Mouse (Mus musculus): Measurements from ENCODE around the gene Olfr1382.
"Not testable (repeated sequence)": the region's sequence is repeated elsewhere in the genome, so short reads cannot be mapped to it uniquely, and the experiment has no call there.

Olfr1382 gene
- long read RNA-seq, experiment 1, result 0 reads
- long read RNA-seq, experiment 2, result 0 reads

GRCm38 (mm10) chr11:49527947-49528346 lies at the start of gene Olfr1382:
Gene Olfr1382, plus strand, starts transcription at chr11:49528247.
- intact Hi-C loops (cut with DNase I), result no loop called here

GRCm38 (mm10) chr11:49485973-49486372 lies 42.1 kb upstream of the Olfr1382 start:
- intact Hi-C loops (cut with DNase I), result no loop called here

- intact Hi-C loops (cut with DNase I), result not testable (repeated sequence)
Measured at GRCm38 (mm10) chr11:49488770-49489169, 39.3 kb upstream of the Olfr1382 start, which contains the start of gene Olfr1385. Gene Olfr1385, plus strand, starts transcription at chr11:49489070.

GRCm38 (mm10) chr11:49518086-49518485 lies 10.0 kb upstream of the Olfr1382 start:
- intact Hi-C loops (cut with DNase I), result no loop called here

GRCm38 (mm10) chr11:49519348-49519747 lies 8.7 kb upstream of the Olfr1382 start, which contains the start of gene Olfr1383:
Gene Olfr1383, plus strand, starts transcription at chr11:49519648.
- intact Hi-C loops (cut with DNase I), result no loop called here

GRCm38 (mm10) chr11:49532761-49533160 lies 4.7 kb downstream of the Olfr1382 start:
- intact Hi-C loops (cut with DNase I), result no loop called here

- intact Hi-C loops (cut with DNase I), result not testable (repeated sequence)
Measured at GRCm38 (mm10) chr11:49536631-49537030, 8.6 kb downstream of the Olfr1382 start.

GRCm38 (mm10) chr11:49543149-49543548 lies 15.1 kb downstream of the Olfr1382 start, which contains the start of gene Olfr1381:
Gene Olfr1381, plus strand, starts transcription at chr11:49543449.
- intact Hi-C loops (cut with DNase I), result not testable (repeated sequence)

GRCm38 (mm10) chr11:49554033-49554432 lies 26.0 kb downstream of the Olfr1382 start:
- intact Hi-C loops (cut with DNase I), result loop anchor here (10.0 kb wide), 1 partner anchor 369 kb away; the partner anchor contains the start of gene Btnl9

GRCm38 (mm10) chr11:49556578-49556977 lies 28.5 kb downstream of the Olfr1382 start, which contains the start of gene Olfr1380:
Gene Olfr1380, plus strand, starts transcription at chr11:49556878.
- intact Hi-C loops (cut with DNase I), result loop anchor here (10.0 kb wide), 1 partner anchor 372 kb away; the partner anchor contains the start of gene Btnl9

GRCm38 (mm10) chr11:49575054-49575453 lies 47.0 kb downstream of the Olfr1382 start:
- intact Hi-C loops (cut with DNase I), result not testable (repeated sequence)

- intact Hi-C loops (cut with DNase I), result not testable (repeated sequence)
Measured at GRCm38 (mm10) chr11:49580452-49580851, 52.4 kb downstream of the Olfr1382 start.
